Mouse (Mus musculus): Measurements from ENCODE around the gene Ttll4.

Ttll4 gene

GRCm38 (mm10) chr1:74661448-74662195, at the start of gene Ttll4:
TSS of gene Ttll4 (plus strand) at chr1:74661745.
- peak; percentile 73 to 74 for DNase-seq (ENCODE audit: low spot score in 2 of 2)

- no peak for DNase-seq (ENCODE audit: low spot score in 2 of 2)
Measured at GRCm38 (mm10) chr1:74624183-74624582, 37.4 kb upstream of the Ttll4 start.

GRCm38 (mm10) chr1:74626076-74626475, 35.5 kb upstream of the Ttll4 start:
- no peak for DNase-seq (ENCODE audit: low spot score in 2 of 2)

- no peak for DNase-seq (ENCODE audit: low spot score in 2 of 2)
Measured at GRCm38 (mm10) chr1:74628001-74628400, 33.5 kb upstream of the Ttll4 start.

DNA sequence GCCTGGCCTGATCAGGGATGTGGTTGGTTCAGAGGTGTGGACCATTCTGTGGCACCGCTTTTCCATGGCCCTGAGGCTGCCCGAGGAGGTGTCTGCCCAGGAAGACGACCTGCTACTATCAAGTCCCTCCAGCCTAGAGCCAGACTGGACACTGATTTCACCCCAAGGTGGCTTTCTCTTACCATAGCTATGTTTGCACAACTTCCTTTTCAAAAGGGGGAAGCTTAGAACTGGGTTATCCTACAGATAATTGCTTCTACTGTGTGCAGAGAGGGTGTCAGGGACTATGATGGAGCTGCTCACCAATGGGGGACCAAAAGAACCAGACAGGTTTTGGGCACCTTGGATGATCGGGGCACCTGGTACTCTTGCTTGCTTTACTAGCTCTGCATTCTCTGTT, 28.8 kb upstream of the Ttll4 start:
- no peak for DNase-seq (ENCODE audit: low spot score in 2 of 2)

- DNase-seq (ENCODE audit: low spot score in 2 of 2): no peak
Measured at GRCm38 (mm10) chr1:74643524-74643923, 18.0 kb upstream of the Ttll4 start.

- DNase-seq (ENCODE audit: low spot score in 2 of 2): no peak
Measured at GRCm38 (mm10) chr1:74643926-74644325, 17.6 kb upstream of the Ttll4 start.

- no peak for DNase-seq (ENCODE audit: low spot score in 2 of 2)
Measured at GRCm38 (mm10) chr1:74662253-74662865, 814 bp downstream of the Ttll4 start.

GRCm38 (mm10) chr1:74665153-74665552, 3.6 kb downstream of the Ttll4 start:
- no peak for DNase-seq (ENCODE audit: low spot score in 2 of 2)

DNA sequence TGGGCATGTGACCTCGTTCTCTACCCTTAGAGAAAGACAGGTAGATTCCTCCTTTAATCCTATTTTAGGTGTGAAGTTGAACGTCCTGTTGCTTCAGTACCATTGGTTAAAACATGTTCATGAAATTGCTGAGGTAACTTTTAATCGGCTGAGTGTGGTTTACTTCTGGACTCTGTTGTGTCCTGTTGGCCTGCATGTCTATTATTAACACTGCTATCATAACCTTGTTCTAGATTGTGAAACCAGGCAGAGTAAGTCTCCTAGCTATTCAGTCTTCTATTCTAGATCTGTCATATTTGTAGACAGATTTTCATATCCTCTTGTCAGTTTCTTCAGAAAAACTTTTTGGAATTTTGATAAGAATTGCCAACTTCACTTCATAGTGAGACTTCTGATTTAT, 6.8 kb downstream of the Ttll4 start:
- DNase-seq (ENCODE audit: low spot score in 2 of 2): no peak

- no peak for DNase-seq (ENCODE audit: low spot score in 2 of 2)
Measured at GRCm38 (mm10) chr1:74672731-74673130, 11.2 kb downstream of the Ttll4 start.

GRCm38 (mm10) chr1:74676863-74677262, 15.3 kb downstream of the Ttll4 start:
- DNase-seq (ENCODE audit: low spot score in 2 of 2): no peak

- DNase-seq (ENCODE audit: low spot score in 2 of 2): no peak
Measured at GRCm38 (mm10) chr1:74677843-74678242, 16.3 kb downstream of the Ttll4 start.

- no peak for DNase-seq (ENCODE audit: low spot score in 2 of 2)
Measured at GRCm38 (mm10) chr1:74687131-74687530, 25.6 kb downstream of the Ttll4 start.

- DNase-seq (ENCODE audit: low spot score in 2 of 2): no peak
Measured at GRCm38 (mm10) chr1:74693891-74694583, 32.5 kb downstream of the Ttll4 start.

GRCm38 (mm10) chr1:74695836-74696235, 34.3 kb downstream of the Ttll4 start:
- no peak for DNase-seq (ENCODE audit: low spot score in 2 of 2)

DNA sequence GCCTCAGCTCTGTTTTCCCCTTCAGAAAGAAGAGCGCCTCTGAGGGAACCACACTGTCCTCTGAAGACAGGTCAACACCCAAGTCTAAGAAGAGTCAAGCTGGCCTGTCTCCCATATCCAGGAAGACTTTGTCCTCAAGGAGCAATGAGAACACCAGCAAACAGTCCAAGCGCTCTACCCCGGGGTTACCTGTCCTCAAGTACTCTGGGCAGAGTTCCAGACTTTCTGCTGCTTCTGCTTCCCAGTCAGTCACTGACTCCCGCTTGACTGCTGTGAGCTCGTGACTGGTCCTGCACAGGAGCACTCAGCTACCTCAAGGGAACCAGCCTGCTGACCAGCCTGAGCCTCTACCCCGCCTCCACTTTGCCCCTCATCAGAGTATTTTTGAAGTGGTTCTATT, 35.9 kb downstream of the Ttll4 start:
- DNase-seq (ENCODE audit: low spot score in 2 of 2): no peak

- no peak for DNase-seq (ENCODE audit: low spot score in 2 of 2)
Measured at GRCm38 (mm10) chr1:74698353-74698752, 36.8 kb downstream of the Ttll4 start.

- DNase-seq (ENCODE audit: low spot score in 2 of 2): no peak
Measured at GRCm38 (mm10) chr1:74698791-74699190, 37.2 kb downstream of the Ttll4 start.

GRCm38 (mm10) chr1:74702142-74702553, 40.6 kb downstream of the Ttll4 start:
- DNase-seq (ENCODE audit: low spot score in 2 of 2): no peak

GRCm38 (mm10) chr1:74704156-74704555, 42.6 kb downstream of the Ttll4 start:
- DNase-seq (ENCODE audit: low spot score in 2 of 2): no peak

- no peak for DNase-seq (ENCODE audit: low spot score in 2 of 2)
Measured at GRCm38 (mm10) chr1:74705016-74705415, 43.5 kb downstream of the Ttll4 start.

GRCm38 (mm10) chr1:74709566-74709965, 48.0 kb downstream of the Ttll4 start:
- no peak for DNase-seq (ENCODE audit: low spot score in 2 of 2)

All from spleen, postnatal 14 days (tissue).